Mouse (Mus musculus): ENCODE data around the gene Card9.

DNA sequence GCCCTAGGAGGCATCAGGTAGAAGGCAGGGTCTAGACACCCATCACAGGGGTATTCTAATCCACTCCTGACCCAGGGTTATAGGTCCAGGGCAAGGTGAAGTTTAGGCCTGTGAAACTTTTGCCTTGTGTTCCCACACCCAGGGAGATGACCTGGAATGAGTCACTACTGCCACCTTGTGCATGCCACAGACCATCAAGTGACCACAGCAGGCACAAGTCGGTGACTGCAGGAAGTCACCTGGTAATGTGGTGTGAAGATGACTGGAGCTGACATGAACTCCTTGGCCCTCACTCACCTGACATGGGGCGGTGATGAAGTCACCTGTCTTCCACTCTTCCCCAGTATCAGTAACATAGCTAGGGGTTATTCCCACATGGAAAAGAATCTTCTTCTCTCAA lies 47.9 kb downstream of the Card9 start:
- no peak for TF ChIP-seq CTCF (conservative IDR thresholded peaks at IDR 0.05; ENCODE audit: low read length)
- no peak for TF ChIP-seq POU5F1 (IDR thresholded peaks at IDR 0.05; ENCODE audit: borderline replicate concordance, low read length)

Measured in E14TG2a.4 (cell line).